Mouse (Mus musculus) forebrain, embryonic 16.5 days (tissue): ENCODE results near the gene Gda. TPM values are rescaled to one million over a fixed set of nuclear protein-coding genes. Genes with fewer than 3 reads are reported as not detected.
A peak's percentile ranks its signal among the peaks of the same experiment; 100 is the strongest.

Source experiments
- ATAC-seq: fragments of 200-750 bp; cut with Nextera tagmentation; 2 replicates; pipeline ENCODE4 v1.8.0; 2017; ENCODE audit warnings: mild to moderate bottlenecking, moderate library complexity
- H3K27ac ChIP-seq: fragments of 300-500 bp; sonication (generic); 2 replicates; pipeline ENCODE4 v1.5.1; 2014; ENCODE audit warnings: low read length, control low read depth
- H3K27me3 ChIP-seq: fragments of 300-500 bp; sonication (generic); replicated peaks from 2 replicates; pipeline ENCODE4 v1.6.1; 2014; ENCODE audit warnings: low read length; ENCODE audit not compliant: control insufficient read depth, insufficient read depth
- H3K36me3 ChIP-seq: fragments of 300-500 bp; sonication (generic); 2 replicates; pipeline ENCODE4 v1.6.1; 2014; ENCODE audit not compliant: control insufficient read depth, insufficient read depth
- H3K4me1 ChIP-seq: fragments of 300-500 bp; sonication (generic); replicated peaks from 2 replicates; pipeline ENCODE4 v1.6.1; 2014; ENCODE audit warnings: low read length; ENCODE audit not compliant: control insufficient read depth, insufficient read depth
- H3K4me2 ChIP-seq: fragments of 300-500 bp; sonication (generic); 2 replicates; pipeline ENCODE4 v1.6.1; 2014; ENCODE audit warnings: mild to moderate bottlenecking, low read length, control low read depth
- H3K4me3 ChIP-seq: fragments of 300-500 bp; sonication (generic); replicated peaks from 2 replicates; pipeline ENCODE4 v1.5.1; 2014; ENCODE audit warnings: mild to moderate bottlenecking, low read length, control low read depth
- H3K9ac ChIP-seq: fragments of 300-500 bp; sonication (generic); replicated peaks from 2 replicates; pipeline ENCODE4 v1.6.1; 2014; ENCODE audit warnings: low read depth, low read length, control low read depth
- H3K9me3 ChIP-seq: fragments of 300-500 bp; sonication (generic); 2 replicates; pipeline ENCODE4 v1.6.1; 2016; ENCODE audit warnings: low read length; ENCODE audit not compliant: control insufficient read depth
- WGBS: fragments of 180-500 bp; shearing (Covaris S2); extraction: QIAGEN DNeasy Blood & Tissue Kit; methylation state at CpG from one replicate; pipeline ENCODE4 v1.1.7; 2014; 5-methylcytosine and 5-hydroxymethylcytosine counted together
- polyA plus RNA-seq: library from polyadenylated mRNA; unstranded; fragments of >200 nt; fragmentation: Nextera tagmentation; extraction: Ambion mirVana; gene quantifications from 2 replicates; pipeline ENCODE4 v1.2.1, GENCODE M21; 2015

Gene Gda
- 2.9 and 4.4 TPM in 2 replicates for polyA plus RNA-seq

DNA sequence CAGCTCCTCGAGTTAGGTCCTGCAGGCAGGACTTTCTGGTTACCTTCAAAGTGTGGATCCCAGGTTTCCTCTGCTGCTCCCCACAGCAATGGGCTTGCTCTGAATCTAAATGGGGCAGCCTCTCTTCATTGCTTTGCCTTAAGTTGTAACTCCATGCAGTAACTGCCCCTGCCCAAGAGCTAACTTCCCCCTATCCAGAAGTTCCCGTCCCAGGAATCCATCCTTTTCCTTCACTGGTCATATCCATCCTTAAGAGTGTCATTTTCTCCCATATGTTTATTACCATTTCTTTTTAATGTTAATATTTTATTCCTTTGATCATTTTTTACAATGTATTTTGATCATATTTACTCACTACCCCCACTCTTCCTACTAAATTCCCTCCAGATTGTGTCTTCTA, at the start of gene Gda:
Gene Gda (minus strand): TSS at position 101 of the 400 bp plus-strand sequence.
- H3K9ac ChIP-seq = peak within 1 kb of the TSS; percentile 53
- H3K27me3 ChIP-seq = peaks cover 15% of the 10 kb centered on the region
- H3K4me1 ChIP-seq = peaks cover 6% of the 10 kb centered on the region
- no peak within 1 kb of the TSS for H3K27ac ChIP-seq
- H3K9me3 ChIP-seq = 0 out of 2 replicates have a peak, but pooled peaks cover 2% of the 10 kb centered on the region
- peak within 1 kb of the TSS; percentile 79 for H3K4me2 ChIP-seq
- no peak for ATAC-seq
- H3K4me3 ChIP-seq = peak within 1 kb of the TSS; percentile 48
- WGBS = 77% methylated on average over 2 of the region's 2 CpGs
- H3K36me3 ChIP-seq = no peaks in the 10 kb centered on the region

DNA sequence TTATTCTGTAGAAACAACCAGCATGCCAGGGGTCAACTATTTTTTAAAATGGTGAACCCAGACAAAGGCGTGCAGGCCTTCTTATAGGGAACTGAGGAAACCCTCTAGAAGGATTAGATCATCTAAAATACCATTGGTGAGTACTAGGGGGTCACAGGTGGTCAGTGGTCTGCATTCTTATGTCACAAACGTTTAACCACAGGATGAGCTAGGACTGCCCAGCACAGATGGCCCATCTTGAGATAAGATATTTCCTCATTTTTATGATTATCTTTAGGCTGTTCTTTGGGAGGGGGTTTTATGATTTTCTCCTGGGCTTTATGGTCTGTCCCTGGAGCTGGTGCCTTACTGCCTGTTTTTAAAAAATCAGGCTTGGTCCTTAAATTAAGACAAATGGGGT, 47.0 kb upstream of the Gda start:
- no peak overlapping the region for H3K27ac ChIP-seq
- ATAC-seq = no peak
- no peaks in the 10 kb centered on the region for H3K4me1 ChIP-seq
- no peaks in the 10 kb centered on the region for H3K9me3 ChIP-seq
- 80% methylated on average over 2 of the region's 2 CpGs for WGBS
- no peak overlapping the region for H3K4me2 ChIP-seq
- H3K4me3 ChIP-seq = no peak overlapping the region
- no peak overlapping the region for H3K9ac ChIP-seq
- no peaks in the 10 kb centered on the region for H3K36me3 ChIP-seq
- no peaks in the 10 kb centered on the region for H3K27me3 ChIP-seq

DNA sequence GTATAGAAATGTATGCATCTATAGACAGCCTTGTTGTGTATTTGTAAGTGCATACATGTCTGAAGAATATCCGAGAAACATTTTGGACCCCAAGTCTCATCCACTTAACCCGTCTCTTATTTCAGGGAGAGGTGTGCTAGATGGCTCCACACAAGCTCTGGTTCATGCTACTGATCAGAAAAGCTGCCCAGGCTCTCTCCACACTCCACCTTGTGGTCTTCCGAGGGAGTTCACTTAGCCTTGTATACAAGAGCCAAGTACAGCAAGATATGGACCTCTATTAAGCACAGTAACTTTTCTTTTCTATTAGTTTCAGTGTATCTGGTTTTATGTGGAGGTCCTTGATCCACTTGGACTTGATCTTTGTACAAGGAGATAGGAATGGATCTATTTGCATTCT, 36.9 kb upstream of the Gda start:
- no peaks in the 10 kb centered on the region for H3K36me3 ChIP-seq
- H3K4me1 ChIP-seq = no peaks in the 10 kb centered on the region
- H3K9me3 ChIP-seq = no peaks in the 10 kb centered on the region
- no peak overlapping the region for H3K9ac ChIP-seq
- H3K4me3 ChIP-seq = no peak overlapping the region
- H3K4me2 ChIP-seq = no peak overlapping the region
- H3K27ac ChIP-seq = no peak overlapping the region
- no peaks in the 10 kb centered on the region for H3K27me3 ChIP-seq
- no peak; the same call in 1 of the 2 replicates for ATAC-seq
- WGBS = 55% methylated on average over 3 of the region's 3 CpGs

DNA sequence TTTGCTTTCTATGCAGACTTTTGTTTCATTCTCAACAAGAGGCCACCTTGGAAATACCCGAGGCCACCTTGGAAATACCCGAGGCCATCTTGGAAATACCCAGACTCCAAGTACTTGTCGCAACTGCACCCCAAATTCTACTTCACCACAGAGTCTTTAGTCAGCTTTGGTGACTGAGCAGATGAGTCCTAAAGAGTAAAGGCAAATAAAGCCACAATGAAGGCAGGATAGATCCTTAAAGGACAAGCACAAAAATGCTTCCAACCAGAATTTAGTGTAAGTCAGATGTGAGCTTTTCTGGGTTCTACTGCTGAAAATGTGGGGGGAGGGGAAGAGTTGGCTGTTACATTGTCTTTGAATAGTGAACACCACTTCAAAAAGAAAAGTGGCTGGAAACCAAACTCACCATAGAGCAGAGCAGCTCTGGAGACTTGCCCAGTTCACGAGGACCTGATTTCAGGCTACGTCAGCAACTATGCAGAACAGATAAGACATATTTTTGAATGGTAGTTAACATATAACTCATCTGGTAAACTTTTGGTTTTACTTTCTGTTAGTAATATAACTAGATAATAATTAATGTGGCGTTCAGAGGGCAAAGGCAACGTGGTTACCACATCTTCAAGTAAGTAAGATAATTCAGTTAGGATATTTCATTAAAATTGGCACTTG, 34.5 kb upstream of the Gda start:
- Histone ChIP-seq H3K4me1 (no peaks in the 10 kb centered on the region), H3K27ac (no peak overlapping the region), H3K9ac (no peak overlapping the region), H3K36me3 (no peaks in the 10 kb centered on the region), H3K27me3 (no peaks in the 10 kb centered on the region), H3K4me2 (no peak overlapping the region), H3K4me3 (no peak overlapping the region), H3K9me3 (no peaks in the 10 kb centered on the region)
- no peak for ATAC-seq
- WGBS = 78% methylated on average over 7 of the region's 7 CpGs

DNA sequence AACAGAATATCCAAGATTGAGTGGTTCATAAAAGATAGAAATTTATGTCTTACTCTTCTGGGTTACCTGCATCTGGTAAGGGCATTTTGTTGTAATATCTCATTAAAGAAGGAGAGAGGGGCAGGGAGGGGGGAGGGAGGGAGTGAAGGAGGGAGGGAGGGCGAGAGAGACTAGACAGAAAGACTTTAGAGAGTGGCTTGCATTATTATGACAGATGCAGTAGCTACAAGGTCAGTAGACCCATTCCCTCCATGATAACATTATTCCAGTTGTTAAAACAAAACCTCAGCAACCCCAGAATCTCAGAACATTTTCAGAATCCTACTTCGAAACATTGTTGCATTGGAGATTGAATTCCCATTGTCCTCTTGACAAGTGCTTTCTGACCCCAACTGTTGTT, 33.9 kb upstream of the Gda start:
- no peaks in the 10 kb centered on the region for H3K4me1 ChIP-seq
- 91% methylated on average over 2 of the region's 2 CpGs for WGBS

DNA sequence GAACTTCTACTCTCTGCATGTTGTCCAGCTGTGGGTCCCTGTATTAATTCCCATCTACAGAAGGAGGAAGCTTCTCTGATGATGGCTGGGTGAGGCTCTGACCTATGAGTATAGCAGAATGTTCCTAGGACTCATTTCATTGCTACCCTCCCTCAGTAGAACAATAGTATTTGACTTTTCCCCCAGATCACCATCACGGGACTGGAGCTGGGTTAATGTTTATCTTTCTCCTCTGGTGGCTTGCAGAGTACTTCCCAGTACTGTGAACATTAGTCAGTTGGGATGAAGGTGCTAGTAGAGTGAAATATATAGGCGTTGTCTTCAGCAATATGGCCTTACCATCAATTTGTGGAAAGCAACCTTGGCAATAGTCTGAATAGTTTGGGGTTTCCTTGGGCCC, 31.5 kb upstream of the Gda start:
- ATAC-seq = no peak
- no peaks in the 10 kb centered on the region for H3K36me3 ChIP-seq
- no peak overlapping the region for H3K4me2 ChIP-seq
- H3K27me3 ChIP-seq = no peaks in the 10 kb centered on the region
- H3K4me1 ChIP-seq = no peaks in the 10 kb centered on the region
- H3K4me3 ChIP-seq = no peak overlapping the region
- no peaks in the 10 kb centered on the region for H3K9me3 ChIP-seq
- H3K9ac ChIP-seq = no peak overlapping the region
- H3K27ac ChIP-seq = no peak overlapping the region
- 84% methylated on average over 2 of the region's 2 CpGs for WGBS

More for the DNA sequence above, 33.9 kb upstream of the Gda start:
- Histone ChIP-seq H3K27ac (no peak overlapping the region), H3K4me2 (no peak overlapping the region), H3K27me3 (no peaks in the 10 kb centered on the region), H3K36me3 (no peaks in the 10 kb centered on the region), H3K9ac (no peak overlapping the region), H3K4me3 (no peak overlapping the region), H3K9me3 (no peaks in the 10 kb centered on the region)
- no peak for ATAC-seq

DNA sequence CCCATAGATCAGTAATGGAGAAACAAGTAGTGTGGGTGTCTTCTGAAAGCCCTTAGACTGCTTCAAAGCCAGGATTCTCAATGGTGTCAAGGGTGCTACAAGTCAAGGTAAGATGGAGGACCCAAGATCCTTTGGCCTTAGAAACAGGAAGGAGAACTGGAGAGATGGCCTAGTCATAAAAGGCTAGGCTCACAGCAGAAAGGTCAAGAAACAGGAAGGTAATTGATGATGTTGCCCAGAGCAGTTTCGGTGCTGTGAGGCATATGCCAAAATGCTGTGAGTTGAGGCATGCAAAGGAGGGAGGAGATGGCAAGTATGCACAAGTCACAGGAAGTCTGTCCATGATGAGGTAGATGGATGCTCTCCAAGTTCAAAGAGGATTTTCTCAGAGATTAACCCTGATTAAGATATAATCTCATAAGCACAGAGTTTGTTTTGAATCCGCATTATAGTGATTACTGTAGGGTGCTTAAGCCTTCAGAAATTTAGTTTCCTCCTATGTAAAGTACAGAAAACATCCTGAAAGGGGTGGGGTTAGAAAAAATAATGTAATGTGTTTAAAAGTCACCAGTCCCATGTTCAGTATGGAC, 26.2 kb upstream of the Gda start:
- Histone ChIP-seq H3K4me1 (no peaks in the 10 kb centered on the region), H3K4me3 (no peak overlapping the region), H3K9ac (no peak overlapping the region), H3K4me2 (no peak overlapping the region), H3K27ac (no peak overlapping the region), H3K9me3 (no peaks in the 10 kb centered on the region), H3K27me3 (no peaks in the 10 kb centered on the region), H3K36me3 (no peaks in the 10 kb centered on the region)
- no peak for ATAC-seq
- 92% methylated on average over 2 of the region's 2 CpGs for WGBS

DNA sequence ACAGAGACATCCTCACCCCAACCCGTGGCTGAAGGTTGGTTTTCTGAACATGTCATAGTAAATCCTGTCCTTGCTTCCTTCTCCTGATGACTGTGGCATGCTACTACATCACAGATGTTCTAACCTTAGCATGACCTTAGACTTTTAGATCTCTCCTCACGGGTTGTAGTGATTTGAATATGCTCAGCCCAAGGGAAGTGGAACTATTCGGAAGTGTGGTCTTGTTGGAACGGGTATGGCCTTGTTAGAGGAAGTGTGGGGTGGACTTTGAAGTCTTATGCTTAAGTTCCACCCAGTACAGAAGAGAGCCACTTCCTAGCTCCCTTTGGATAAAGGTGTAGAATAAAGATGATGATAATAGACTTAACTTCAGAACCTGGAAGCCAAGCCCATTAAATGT, 22.6 kb upstream of the Gda start:
- H3K4me2 ChIP-seq = no peak overlapping the region
- no peak overlapping the region for H3K27ac ChIP-seq
- H3K9ac ChIP-seq = no peak overlapping the region
- no peak for ATAC-seq
- H3K27me3 ChIP-seq = no peaks in the 10 kb centered on the region
- H3K9me3 ChIP-seq = no peaks in the 10 kb centered on the region
- H3K4me1 ChIP-seq = no peaks in the 10 kb centered on the region
- H3K36me3 ChIP-seq = no peaks in the 10 kb centered on the region
- 89% methylated on average over 4 of the region's 4 CpGs for WGBS
- H3K4me3 ChIP-seq = no peak overlapping the region

DNA sequence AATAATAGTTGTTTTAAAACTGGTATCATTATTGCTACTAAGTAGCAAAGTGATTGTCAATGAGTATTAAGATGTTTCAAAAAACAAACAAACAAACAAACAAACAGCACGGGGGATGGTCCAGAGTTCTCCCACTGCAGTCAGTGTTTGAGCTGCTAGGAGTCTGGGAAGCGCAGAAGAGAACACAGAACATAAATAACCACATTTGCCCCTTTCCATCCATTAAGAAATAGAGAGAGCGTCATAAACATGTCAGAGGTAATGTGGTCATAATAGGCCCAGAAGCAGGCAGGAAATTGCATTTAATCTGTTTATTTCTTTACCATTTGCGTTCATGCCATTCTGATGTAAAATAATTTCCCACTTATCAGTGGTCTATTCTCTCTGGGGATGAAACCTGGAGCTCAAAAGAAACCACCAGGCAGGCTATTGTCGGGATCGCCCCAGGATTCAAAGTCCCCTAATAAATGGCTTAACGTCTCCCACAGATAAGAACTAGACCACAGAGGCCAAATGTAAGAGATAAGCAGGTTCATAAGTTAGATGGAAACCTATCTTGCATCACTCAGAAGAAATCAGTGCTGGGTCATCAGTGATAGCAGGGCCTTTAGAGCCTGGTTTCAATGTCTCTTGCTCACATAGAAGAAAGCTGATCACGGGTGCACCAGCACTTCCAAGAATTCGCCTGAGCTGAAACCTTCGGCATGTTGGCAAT, 20.7 kb upstream of the Gda start:
- WGBS = 78% methylated on average over 10 of the region's 10 CpGs
- no peak overlapping the region for H3K9ac ChIP-seq
- H3K4me1 ChIP-seq = no peaks in the 10 kb centered on the region
- no peak overlapping the region for H3K27ac ChIP-seq
- H3K4me2 ChIP-seq = no peak overlapping the region
- no peaks in the 10 kb centered on the region for H3K9me3 ChIP-seq
- H3K36me3 ChIP-seq = no peaks in the 10 kb centered on the region
- no peaks in the 10 kb centered on the region for H3K27me3 ChIP-seq
- H3K4me3 ChIP-seq = no peak overlapping the region
- no peak for ATAC-seq
